Mouse (Mus musculus): ENCODE results near the gene Vmp1.
A peak's percentile ranks its signal among the peaks of the same experiment; 100 is the strongest.

The Vmp1 gene

GRCm38 (mm10) chr11:86683395-86684125 lies at the start of gene Vmp1, which contains the start of gene Ptrh2:
TSS of gene Vmp1 (minus strand) at chr11:86683836.
TSS of gene Ptrh2 (plus strand) at chr11:86683985.
- DNase-seq (ENCODE audit: low read depth), result peak; percentile 97

- DNase-seq (ENCODE audit: low read depth), result no peak
These were observed 47.8 kb upstream of the Vmp1 start for GRCm38 (mm10) chr11:86731443-86731842.

GRCm38 (mm10) chr11:86725607-86726006 lies 42.0 kb upstream of the Vmp1 start:
- DNase-seq (ENCODE audit: low read depth), result no peak

- DNase-seq (ENCODE audit: low read depth), result no peak
These were observed 41.3 kb upstream of the Vmp1 start for GRCm38 (mm10) chr11:86724982-86725381.

GRCm38 (mm10) chr11:86724004-86724403 lies 40.4 kb upstream of the Vmp1 start:
- DNase-seq (ENCODE audit: low read depth), result no peak

- DNase-seq (ENCODE audit: low read depth), result no peak
These were observed 35.8 kb upstream of the Vmp1 start for GRCm38 (mm10) chr11:86719390-86719789.

GRCm38 (mm10) chr11:86718369-86718768 lies 34.7 kb upstream of the Vmp1 start:
- DNase-seq (ENCODE audit: low read depth), result no peak

GRCm38 (mm10) chr11:86717306-86718065 lies 33.9 kb upstream of the Vmp1 start:
- no peak for DNase-seq (ENCODE audit: low read depth)

- no peak for DNase-seq (ENCODE audit: low read depth)
These were observed 31.0 kb upstream of the Vmp1 start for GRCm38 (mm10) chr11:86714606-86715005.

GRCm38 (mm10) chr11:86701151-86701550 lies 17.5 kb upstream of the Vmp1 start:
- DNase-seq (ENCODE audit: low read depth), result no peak

GRCm38 (mm10) chr11:86695461-86695860 lies 11.8 kb upstream of the Vmp1 start:
- DNase-seq (ENCODE audit: low read depth), result no peak

- DNase-seq (ENCODE audit: low read depth), result no peak
These were observed 8.9 kb upstream of the Vmp1 start for GRCm38 (mm10) chr11:86692546-86692945.

- DNase-seq (ENCODE audit: low read depth), result no peak
These were observed 8.3 kb upstream of the Vmp1 start for GRCm38 (mm10) chr11:86691956-86692355.

GRCm38 (mm10) chr11:86691482-86691881 lies 7.8 kb upstream of the Vmp1 start:
- no peak for DNase-seq (ENCODE audit: low read depth)

- DNase-seq (ENCODE audit: low read depth), result no peak
These were observed 6.7 kb upstream of the Vmp1 start for GRCm38 (mm10) chr11:86690383-86690782.

GRCm38 (mm10) chr11:86685366-86685765 lies 1.7 kb upstream of the Vmp1 start:
- no peak for DNase-seq (ENCODE audit: low read depth)

GRCm38 (mm10) chr11:86684126-86685012 lies 733 bp upstream of the Vmp1 start:
- DNase-seq (ENCODE audit: low read depth), result no peak

- DNase-seq (ENCODE audit: low read depth), result peak; percentile 36
These were observed 775 bp downstream of the Vmp1 start for GRCm38 (mm10) chr11:86682861-86683260.

GRCm38 (mm10) chr11:86681423-86681822 lies 2.2 kb downstream of the Vmp1 start:
- no peak for DNase-seq (ENCODE audit: low read depth)

GRCm38 (mm10) chr11:86680729-86681128 lies 2.9 kb downstream of the Vmp1 start:
- DNase-seq (ENCODE audit: low read depth), result no peak

GRCm38 (mm10) chr11:86678957-86679356 lies 4.7 kb downstream of the Vmp1 start:
- no peak for DNase-seq (ENCODE audit: low read depth)

- DNase-seq (ENCODE audit: low read depth), result no peak
These were observed 8.1 kb downstream of the Vmp1 start for GRCm38 (mm10) chr11:86675520-86675919.

All from induced T-regulatory cell, adult 2 months (primary cell).